Mouse (Mus musculus) midbrain, embryonic 11.5 days (tissue): ENCODE measurements at regions not wholly inside any gene's neighbourhood (a gene's known extent, or its start where the extent isn't known, plus 50 kb on each side); places are given as distances from the start of the nearest gene placed in this dataset.

Source experiments
- ATAC-seq: fragments of 200-750 bp; cut with Nextera tagmentation; 2 replicates; pipeline ENCODE4 v1.8.0; 2017; ENCODE audit warnings: moderate TSS enrichment, moderate library complexity; ENCODE audit not compliant: low FRiP score
- DNase-seq: peaks from one replicate; pipeline ENCODE4 v3.0.0; 2015; ENCODE audit warnings: low spot score; ENCODE audit errors: missing footprints
- H3K27ac ChIP-seq: fragments of 300-500 bp; sonication (generic); 2 replicates; pipeline ENCODE4 v1.5.1; 2014; ENCODE audit warnings: low read depth, low read length
- H3K27me3 ChIP-seq: fragments of 300-500 bp; sonication (generic); 2 replicates; pipeline ENCODE4 v1.6.1; 2014; ENCODE audit warnings: mild to moderate bottlenecking, low read length, moderate library complexity, mixed read lengths; ENCODE audit not compliant: control insufficient read depth, insufficient read depth
- H3K36me3 ChIP-seq: fragments of 300-500 bp; sonication (generic); 2 replicates; pipeline ENCODE4 v1.6.1; 2014; ENCODE audit warnings: mild to moderate bottlenecking, low read length, moderate library complexity, mixed read lengths; ENCODE audit not compliant: control insufficient read depth, insufficient read depth
- H3K4me1 ChIP-seq: fragments of 300-500 bp; sonication (generic); 2 replicates; pipeline ENCODE4 v1.6.1; 2014; ENCODE audit warnings: low read length; ENCODE audit not compliant: control insufficient read depth, insufficient read depth
- H3K4me2 ChIP-seq: fragments of 300-500 bp; sonication (generic); 2 replicates; pipeline ENCODE4 v1.6.1; 2014; ENCODE audit warnings: mild to moderate bottlenecking, moderate library complexity
- H3K4me3 ChIP-seq: fragments of 300-500 bp; sonication (generic); 2 replicates; pipeline ENCODE4 v1.5.1; 2014; ENCODE audit warnings: low read depth, low read length
- H3K9ac ChIP-seq: fragments of 300-500 bp; sonication (generic); 2 replicates; pipeline ENCODE4 v1.6.1; 2014; ENCODE audit warnings: low read length
- H3K9me3 ChIP-seq: fragments of 300-500 bp; sonication (generic); 2 replicates; pipeline ENCODE4 v1.6.1; 2016; ENCODE audit warnings: low read length; ENCODE audit not compliant: control insufficient read depth
- WGBS: fragments of 180-500 bp; shearing (Covaris S2); extraction: QIAGEN DNeasy Blood & Tissue Kit; methylation state at CpG from one replicate; pipeline ENCODE4 v1.1.7; 2014; 5-methylcytosine and 5-hydroxymethylcytosine counted together

- Histone ChIP-seq H3K27ac (no peak overlapping the region), H3K4me1 (no peaks in the 10 kb centered on the region), H3K4me2 (no peak overlapping the region), H3K27me3 (no peaks in the 10 kb centered on the region), H3K36me3 (no peaks in the 10 kb centered on the region), H3K9me3 (no peaks in the 10 kb centered on the region), H3K9ac (no peak overlapping the region), H3K4me3 (no peak overlapping the region)
- DNase-seq = no peak
- peak; percentile 64; the same call in 1 of the 2 replicates for ATAC-seq
- WGBS = 34% methylated on average over 10 of the region's 10 CpGs
Observed at GRCm38 (mm10) chr9:5201779-5202178, 96.5 kb upstream of the Casp1 start.
